Mouse (Mus musculus) cortical plate, adult 2 months (tissue): ENCODE data around the gene Slc9a8.

ENCODE experiments used
- CTCF ChIP-seq: fragments of 200-500 bp; IDR thresholded peaks from 2 replicates; pipeline ENCODE4 v1.5.1; 2011; ENCODE audit warnings: mild to moderate bottlenecking, control low read depth, low read length; ENCODE audit not compliant: insufficient read depth; ENCODE audit errors: extremely low read depth
- POLR2A ChIP-seq: fragments of 200-500 bp; IDR thresholded peaks from 2 replicates; pipeline ENCODE4 v1.6.1; 2011; ENCODE audit warnings: mild to moderate bottlenecking, low read length, control low read depth; ENCODE audit not compliant: insufficient read depth; ENCODE audit errors: extremely low read depth

DNA sequence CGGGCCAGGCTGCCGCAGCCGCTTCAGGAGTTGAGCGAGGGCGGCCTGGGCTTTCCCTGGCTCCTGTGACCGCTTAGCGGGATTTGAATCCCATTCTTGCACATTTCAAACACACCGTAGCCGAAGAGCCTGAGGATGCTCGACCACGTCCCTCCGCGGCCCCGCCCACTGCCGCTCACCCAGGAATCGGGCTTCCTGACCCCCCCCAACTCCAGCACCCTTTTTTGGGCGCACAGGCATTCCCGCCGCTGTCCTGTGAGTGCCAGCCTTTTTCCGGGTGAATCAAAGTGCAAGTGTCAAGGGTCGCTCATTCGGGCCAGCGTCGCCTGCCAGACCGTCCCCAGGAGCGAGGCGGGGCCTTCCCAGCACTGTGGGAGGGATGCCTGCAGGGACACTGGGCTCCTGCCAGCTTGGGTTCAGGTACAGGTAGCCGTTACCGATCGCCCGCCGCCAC is 82.4 kb downstream of the Slc9a8 start:
- TF ChIP-seq POLR2A (no peak), CTCF (no peak)
